Mouse (Mus musculus): ENCODE measurements at regions not wholly inside any gene's neighbourhood (a gene's known extent, or its start where the extent isn't known, plus 50 kb on each side); places are given as distances from the start of the nearest gene placed in this dataset.

- H3K36me3 ChIP-seq (replicated peaks) = no peaks in the 10 kb centered on the region
- DNase-seq (ENCODE audit: low spot score) = no peak
- no peak for ATAC-seq (ENCODE audit: extremely low read depth, insufficient number of reproducible peaks, low FRiP score, poor library complexity, severe bottlenecking)
- H3K4me3 ChIP-seq (ENCODE audit: low read depth, low read length) = no peak overlapping the region
- no peaks in the 10 kb centered on the region for H3K4me1 ChIP-seq (ENCODE audit: insufficient read depth, low read depth, low read length)
- TF ChIP-seq GATA1 (IDR thresholded peaks at IDR 0.05; ENCODE audit: borderline replicate concordance, low read length) = no peak
- no peak for TF ChIP-seq CTCF (IDR thresholded peaks at IDR 0.05; ENCODE audit: low read depth, low read length)
- TF ChIP-seq TAL1 (conservative IDR thresholded peaks at IDR 0.05; ENCODE audit: low read depth, low read length) = no peak
- no peak for TF ChIP-seq POLR2AphosphoS5 (IDR thresholded peaks at IDR 0.05; ENCODE audit: insufficient replicate concordance, low read depth, low read length)
- no peak for TF ChIP-seq GATA2 (IDR thresholded peaks at IDR 0.05; ENCODE audit: borderline replicate concordance, low read depth, low read length)
- H3K9me3 ChIP-seq (replicated peaks) = peaks cover 44% of the 10 kb centered on the region
- H3K27me3 ChIP-seq (ENCODE audit: insufficient read depth, low read length) = no peaks in the 10 kb centered on the region
Measured at GRCm38 (mm10) chr17:67440961-67441360, 86.7 kb upstream of the Ptprm start.

- no peak overlapping the region for H3K4me3 ChIP-seq (ENCODE audit: low read depth, low read length)
- no peaks in the 10 kb centered on the region for H3K36me3 ChIP-seq (replicated peaks)
- DNase-seq (ENCODE audit: low spot score) = no peak
- H3K4me1 ChIP-seq (ENCODE audit: insufficient read depth, low read depth, low read length) = no peaks in the 10 kb centered on the region
- no peaks in the 10 kb centered on the region for H3K27me3 ChIP-seq (ENCODE audit: insufficient read depth, low read length)
- TF ChIP-seq POLR2AphosphoS5 (IDR thresholded peaks at IDR 0.05; ENCODE audit: insufficient replicate concordance, low read depth, low read length) = no peak
- no peak for TF ChIP-seq TAL1 (conservative IDR thresholded peaks at IDR 0.05; ENCODE audit: low read depth, low read length)
- TF ChIP-seq CTCF (IDR thresholded peaks at IDR 0.05; ENCODE audit: low read depth, low read length) = no peak
- TF ChIP-seq GATA1 (IDR thresholded peaks at IDR 0.05; ENCODE audit: borderline replicate concordance, low read length) = no peak
- no peak for TF ChIP-seq GATA2 (IDR thresholded peaks at IDR 0.05; ENCODE audit: borderline replicate concordance, low read depth, low read length)
- no peak for ATAC-seq (ENCODE audit: extremely low read depth, insufficient number of reproducible peaks, low FRiP score, poor library complexity, severe bottlenecking)
- H3K9me3 ChIP-seq (replicated peaks) = peaks cover 34% of the 10 kb centered on the region
Measured at GRCm38 (mm10) chr17:67419956-67420711, 65.9 kb upstream of the Ptprm start.

- DNase-seq (ENCODE audit: low spot score) = no peak
Measured at GRCm38 (mm10) chr17:67412546-67413250, 58.4 kb upstream of the Ptprm start.

GRCm38 (mm10) chr17:67409911-67410310 is 55.7 kb upstream of the Ptprm start:
- ATAC-seq (ENCODE audit: extremely low read depth, insufficient number of reproducible peaks, low FRiP score, poor library complexity, severe bottlenecking) = no peak
- Histone ChIP-seq H3K9me3 (replicated peaks) (peaks cover 32% of the 10 kb centered on the region), H3K4me1 (ENCODE audit: insufficient read depth, low read depth, low read length) (no peaks in the 10 kb centered on the region), H3K36me3 (replicated peaks) (no peaks in the 10 kb centered on the region), H3K4me3 (ENCODE audit: low read depth, low read length) (no peak overlapping the region), H3K27me3 (ENCODE audit: insufficient read depth, low read length) (no peaks in the 10 kb centered on the region)
- no peak for DNase-seq (ENCODE audit: low spot score)
- TF ChIP-seq GATA2 (IDR thresholded peaks at IDR 0.05; ENCODE audit: borderline replicate concordance, low read depth, low read length) (no peak), CTCF (IDR thresholded peaks at IDR 0.05; ENCODE audit: low read depth, low read length) (no peak)

More at GRCm38 (mm10) chr17:67412546-67413250, 58.4 kb upstream of the Ptprm start:
- ATAC-seq (ENCODE audit: extremely low read depth, insufficient number of reproducible peaks, low FRiP score, poor library complexity, severe bottlenecking) = no peak
- TF ChIP-seq CTCF (IDR thresholded peaks at IDR 0.05; ENCODE audit: low read depth, low read length) (no peak), TAL1 (conservative IDR thresholded peaks at IDR 0.05; ENCODE audit: low read depth, low read length) (no peak)
- Histone ChIP-seq H3K4me1 (ENCODE audit: insufficient read depth, low read depth, low read length) (no peaks in the 10 kb centered on the region), H3K9me3 (replicated peaks) (peaks cover 36% of the 10 kb centered on the region), H3K4me3 (ENCODE audit: low read depth, low read length) (no peak overlapping the region), H3K27me3 (ENCODE audit: insufficient read depth, low read length) (no peaks in the 10 kb centered on the region), H3K36me3 (replicated peaks) (no peaks in the 10 kb centered on the region)

- Histone ChIP-seq H3K27me3 (ENCODE audit: insufficient read depth, low read length) (no peaks in the 10 kb centered on the region), H3K4me1 (ENCODE audit: insufficient read depth, low read depth, low read length) (no peaks in the 10 kb centered on the region), H3K4me3 (ENCODE audit: low read depth, low read length) (no peak overlapping the region), H3K9me3 (replicated peaks) (peaks cover 39% of the 10 kb centered on the region), H3K36me3 (replicated peaks) (no peaks in the 10 kb centered on the region)
- no peak for DNase-seq (ENCODE audit: low spot score)
- TF ChIP-seq POLR2AphosphoS5 (IDR thresholded peaks at IDR 0.05; ENCODE audit: insufficient replicate concordance, low read depth, low read length) (no peak), GATA2 (IDR thresholded peaks at IDR 0.05; ENCODE audit: borderline replicate concordance, low read depth, low read length) (no peak), CTCF (IDR thresholded peaks at IDR 0.05; ENCODE audit: low read depth, low read length) (no peak), TAL1 (conservative IDR thresholded peaks at IDR 0.05; ENCODE audit: low read depth, low read length) (no peak), GATA1 (IDR thresholded peaks at IDR 0.05; ENCODE audit: borderline replicate concordance, low read length) (no peak)
- ATAC-seq (ENCODE audit: extremely low read depth, insufficient number of reproducible peaks, low FRiP score, poor library complexity, severe bottlenecking) = no peak
Measured at GRCm38 (mm10) chr17:67405934-67406333, 51.7 kb upstream of the Ptprm start.

Measured in G1E (cell line).